Mouse (Mus musculus) neural tube, embryonic 11.5 days (tissue): ENCODE results near the gene Grasp. TPM values are rescaled to one million over a fixed set of nuclear protein-coding genes. Genes with fewer than 3 reads are reported as not detected.

Source experiments
- ATAC-seq: fragments of 200-750 bp; cut with Nextera tagmentation; 2 replicates; pipeline ENCODE4 v1.8.0; 2017; ENCODE audit warnings: moderate number of reproducible peaks, mild to moderate bottlenecking, moderate TSS enrichment, moderate library complexity; ENCODE audit not compliant: insufficient read depth, low FRiP score, low TSS enrichment
- DNase-seq: peaks from one replicate; pipeline ENCODE4 v3.0.0-alpha.2; 2015; ENCODE audit warnings: low spot score
- H3K27ac ChIP-seq: fragments of 300-500 bp; sonication (generic); 2 replicates; pipeline ENCODE4 v1.5.1; 2014; ENCODE audit warnings: low read depth, mild to moderate bottlenecking, low read length
- H3K27me3 ChIP-seq: fragments of 300-500 bp; sonication (generic); 2 replicates; pipeline ENCODE4 v1.6.1; 2014; ENCODE audit warnings: mild to moderate bottlenecking, low read length, mixed read lengths; ENCODE audit not compliant: control insufficient read depth, insufficient read depth
- H3K36me3 ChIP-seq: fragments of 300-500 bp; sonication (generic); 2 replicates; pipeline ENCODE4 v1.6.1; 2014; ENCODE audit warnings: mild to moderate bottlenecking, low read length, moderate library complexity, mixed read lengths; ENCODE audit not compliant: control insufficient read depth, insufficient read depth
- H3K4me1 ChIP-seq: fragments of 300-500 bp; sonication (generic); 2 replicates; pipeline ENCODE4 v1.6.1; 2014; ENCODE audit warnings: low read length, mixed read lengths; ENCODE audit not compliant: control insufficient read depth, insufficient read depth
- H3K4me2 ChIP-seq: fragments of 300-500 bp; sonication (generic); 2 replicates; pipeline ENCODE4 v1.6.1; 2014; ENCODE audit warnings: low read depth, mild to moderate bottlenecking, moderate library complexity
- H3K4me3 ChIP-seq: fragments of 300-500 bp; sonication (generic); 2 replicates; pipeline ENCODE4 v1.5.1; 2014; ENCODE audit warnings: low read depth, low read length
- H3K9ac ChIP-seq: fragments of 300-500 bp; sonication (generic); 2 replicates; pipeline ENCODE4 v1.6.1; 2014; ENCODE audit warnings: mild to moderate bottlenecking, low read length
- H3K9me3 ChIP-seq: fragments of 300-500 bp; sonication (generic); 2 replicates; pipeline ENCODE4 v1.6.1; 2016; ENCODE audit warnings: low read length; ENCODE audit not compliant: control insufficient read depth
- WGBS: fragments of 180-500 bp; shearing (Covaris S2); extraction: QIAGEN DNeasy Blood & Tissue Kit; methylation state at CpG from one replicate; pipeline ENCODE4 v1.1.7; 2014; 5-methylcytosine and 5-hydroxymethylcytosine counted together
- polyA plus RNA-seq: library from polyadenylated mRNA; unstranded; fragments of >200 nt; fragmentation: Nextera tagmentation; extraction: Ambion mirVana; gene quantifications from 2 replicates; pipeline ENCODE4 v1.2.1, GENCODE M21; 2014

Grasp gene
- polyA plus RNA-seq, 1 experiment from 2014 or later, result 6.6 TPM

GRCm38 (mm10) chr15:101235342-101235698 lies 11.3 kb downstream of the Grasp start:
- no peak overlapping the region for H3K27ac ChIP-seq
- peaks cover 5% of the 10 kb centered on the region; the same call in 1 of the 2 replicates for H3K36me3 ChIP-seq
- H3K9ac ChIP-seq, result no peak overlapping the region
- ATAC-seq (no peak), DNase-seq (no peak)
- no peaks in the 10 kb centered on the region for H3K9me3 ChIP-seq
- H3K4me1 ChIP-seq, result no peaks in the 10 kb centered on the region
- H3K4me3 ChIP-seq, result no peak overlapping the region
- H3K27me3 ChIP-seq, result no peaks in the 10 kb centered on the region
- H3K4me2 ChIP-seq, result no peak overlapping the region
- WGBS, result 26% methylated on average over 5 of the region's 5 CpGs

DNA sequence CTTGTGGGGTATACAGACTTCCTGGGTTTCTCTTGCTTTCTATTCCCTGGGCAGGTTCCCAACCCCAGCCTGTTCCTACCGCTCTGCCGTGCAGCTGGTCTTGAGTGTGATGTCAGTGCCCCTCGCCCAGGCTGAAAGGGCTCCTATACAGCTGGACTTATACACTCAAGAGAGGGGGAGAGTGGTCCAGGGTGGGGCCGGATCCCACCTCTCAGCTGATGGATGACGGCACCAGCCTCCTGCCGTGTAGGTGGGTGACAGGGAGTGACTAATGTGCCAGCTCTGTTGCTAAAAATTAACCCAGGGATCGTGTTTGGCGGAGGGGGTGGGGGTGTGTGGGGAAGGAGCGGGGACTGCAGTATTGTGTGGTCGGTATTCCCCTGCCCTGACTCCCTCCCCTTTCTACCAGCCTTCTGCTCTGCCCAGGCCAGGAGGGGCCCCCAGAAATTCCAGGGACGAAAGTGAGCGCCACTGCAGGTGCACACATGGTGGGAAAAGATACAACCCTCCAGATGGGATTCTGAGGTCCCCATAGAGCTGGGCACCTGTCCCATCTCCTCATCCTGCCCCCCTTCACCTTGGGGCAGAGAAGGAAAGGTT lies 11.8 kb downstream of the Grasp start:
- DNase-seq (no peak), ATAC-seq (no peak; the same call in 1 of the 2 replicates)
- H3K9ac ChIP-seq, result no peak overlapping the region
- no peak overlapping the region for H3K4me2 ChIP-seq
- no peaks in the 10 kb centered on the region for H3K9me3 ChIP-seq
- no peaks in the 10 kb centered on the region for H3K4me1 ChIP-seq
- WGBS, result 26% methylated on average over 12 of the region's 12 CpGs
- no peak overlapping the region for H3K27ac ChIP-seq
- no peaks in the 10 kb centered on the region for H3K27me3 ChIP-seq
- H3K36me3 ChIP-seq, result peaks cover 2% of the 10 kb centered on the region; the same call in 1 of the 2 replicates
- H3K4me3 ChIP-seq, result no peak overlapping the region

DNA sequence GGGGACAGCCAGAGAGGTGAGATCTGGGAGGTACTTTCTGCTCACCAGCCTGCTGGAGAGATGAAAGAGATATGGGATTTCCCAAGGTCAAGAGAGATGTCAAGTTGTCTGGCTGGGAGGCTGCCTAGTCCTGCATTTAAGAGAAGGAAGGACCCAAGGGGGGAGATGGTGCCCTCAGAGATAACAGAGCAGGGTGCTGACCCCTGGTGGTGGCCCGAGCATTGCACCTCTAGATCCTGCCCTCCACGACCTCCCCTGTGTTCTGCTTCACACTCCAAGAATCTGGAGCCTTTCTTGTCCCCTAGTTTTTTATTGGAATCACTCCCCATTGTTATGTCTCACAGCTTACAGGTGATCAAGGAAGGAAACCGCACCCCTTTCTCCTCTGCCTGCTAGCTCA lies 12.9 kb downstream of the Grasp start:
- DNase-seq (peak; percentile 69), ATAC-seq (no peak)
- Histone ChIP-seq H3K36me3 (no peaks in the 10 kb centered on the region), H3K4me1 (no peaks in the 10 kb centered on the region), H3K4me3 (no peak overlapping the region), H3K27ac (no peak overlapping the region), H3K4me2 (no peak overlapping the region), H3K9me3 (no peaks in the 10 kb centered on the region), H3K27me3 (no peaks in the 10 kb centered on the region), H3K9ac (no peak overlapping the region)
- 10% methylated on average over 3 of the region's 3 CpGs for WGBS

DNA sequence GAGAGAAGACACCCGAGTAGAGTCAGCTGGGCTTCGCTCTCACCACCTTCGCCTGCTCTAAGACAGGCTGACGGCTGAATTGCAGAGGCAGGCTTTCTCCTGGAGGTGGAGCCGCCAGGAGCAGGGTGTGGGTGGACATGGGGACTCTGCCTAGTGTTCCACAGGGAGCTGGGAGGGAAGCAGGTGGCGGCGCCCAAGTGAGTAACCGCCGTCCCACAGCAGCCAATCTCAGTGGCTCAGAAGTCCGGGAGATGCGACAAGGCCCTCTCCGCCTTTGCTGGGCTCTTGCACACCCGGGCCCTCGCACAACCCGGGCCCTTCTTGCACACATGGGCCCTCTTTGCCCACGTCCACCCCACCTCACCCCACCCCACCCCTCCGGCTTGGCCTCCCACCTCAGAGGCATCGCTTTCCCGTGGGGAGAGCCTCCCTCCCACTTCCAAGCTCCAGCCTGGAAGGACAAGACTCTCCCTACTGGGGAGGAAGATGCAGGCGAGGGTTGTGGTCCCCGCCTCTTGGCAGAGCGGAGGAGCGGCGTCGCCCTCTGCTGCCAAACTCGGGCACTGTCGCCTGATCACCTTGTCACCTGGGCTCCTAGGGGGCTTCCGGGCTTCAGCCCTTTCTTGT lies 15.0 kb downstream of the Grasp start:
- peak; percentile 42; the same call in 1 of the 2 replicates for ATAC-seq
- H3K27ac ChIP-seq, result no peak overlapping the region

GRCm38 (mm10) chr15:101239821-101240220 lies 15.8 kb downstream of the Grasp start:
- 62% methylated on average over 8 of the region's 8 CpGs for WGBS
- ATAC-seq, result no peak
- no peaks in the 10 kb centered on the region for H3K9me3 ChIP-seq
- H3K27me3 ChIP-seq, result no peaks in the 10 kb centered on the region
- no peak for DNase-seq
- no peak overlapping the region for H3K4me2 ChIP-seq
- no peak overlapping the region for H3K27ac ChIP-seq
- no peak overlapping the region for H3K4me3 ChIP-seq
- no peaks in the 10 kb centered on the region for H3K36me3 ChIP-seq
- no peaks in the 10 kb centered on the region for H3K4me1 ChIP-seq
- no peak overlapping the region for H3K9ac ChIP-seq

More for the DNA sequence above, 15.0 kb downstream of the Grasp start:
- DNase-seq, result peak; percentile 71
- WGBS, result 6% methylated on average over 23 of the region's 28 CpGs
- H3K36me3 ChIP-seq, result no peaks in the 10 kb centered on the region
- no peaks in the 10 kb centered on the region for H3K9me3 ChIP-seq
- H3K4me2 ChIP-seq, result peak overlapping the region; percentile 46
- no peaks in the 10 kb centered on the region for H3K4me1 ChIP-seq
- H3K27me3 ChIP-seq, result no peaks in the 10 kb centered on the region
- H3K9ac ChIP-seq, result peak overlapping the region; percentile 32; the same call in 1 of the 2 replicates
- peak overlapping the region; percentile 19 for H3K4me3 ChIP-seq

GRCm38 (mm10) chr15:101240799-101241204 lies 16.8 kb downstream of the Grasp start:
- no peak overlapping the region for H3K4me3 ChIP-seq
- no peaks in the 10 kb centered on the region for H3K36me3 ChIP-seq
- H3K27me3 ChIP-seq, result no peaks in the 10 kb centered on the region
- DNase-seq, result peak; percentile 88
- H3K4me2 ChIP-seq, result no peak overlapping the region
- 14% methylated on average over 10 of the region's 10 CpGs for WGBS
- no peaks in the 10 kb centered on the region for H3K4me1 ChIP-seq
- no peak overlapping the region for H3K9ac ChIP-seq
- ATAC-seq, result no peak
- H3K27ac ChIP-seq, result no peak overlapping the region
- H3K9me3 ChIP-seq, result no peaks in the 10 kb centered on the region

GRCm38 (mm10) chr15:101241236-101241635 lies 17.2 kb downstream of the Grasp start:
- WGBS, result 71% methylated on average over 9 of the region's 9 CpGs
- no peaks in the 10 kb centered on the region for H3K36me3 ChIP-seq
- ATAC-seq (no peak), DNase-seq (no peak)
- no peaks in the 10 kb centered on the region for H3K4me1 ChIP-seq
- H3K9ac ChIP-seq, result no peak overlapping the region
- no peak overlapping the region for H3K4me2 ChIP-seq
- no peaks in the 10 kb centered on the region for H3K9me3 ChIP-seq
- H3K27ac ChIP-seq, result no peak overlapping the region
- no peak overlapping the region for H3K4me3 ChIP-seq
- no peaks in the 10 kb centered on the region for H3K27me3 ChIP-seq

DNA sequence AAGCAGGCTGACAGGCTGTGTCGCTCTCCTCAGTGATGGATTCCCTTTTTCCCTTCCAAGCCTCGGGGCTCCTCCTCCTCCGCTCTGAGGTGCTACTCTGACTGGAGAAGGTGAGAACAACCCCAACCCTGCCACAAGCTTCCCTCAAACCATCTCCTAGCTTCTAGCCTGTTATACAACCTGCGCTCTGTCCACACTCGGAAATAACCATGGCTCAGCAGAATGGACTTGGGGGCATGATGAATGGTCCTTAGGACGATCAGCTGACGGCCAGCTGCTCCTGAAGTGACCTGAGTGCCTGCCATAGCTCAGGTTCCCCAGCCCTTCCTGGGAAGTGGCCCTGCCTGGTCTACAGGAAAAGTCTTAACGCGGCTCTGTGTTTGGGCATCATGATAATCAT lies 17.9 kb downstream of the Grasp start:
- no peaks in the 10 kb centered on the region for H3K36me3 ChIP-seq
- H3K4me3 ChIP-seq, result no peak overlapping the region
- no peak overlapping the region for H3K4me2 ChIP-seq
- no peaks in the 10 kb centered on the region for H3K9me3 ChIP-seq
- no peaks in the 10 kb centered on the region for H3K27me3 ChIP-seq
- 0 out of 2 replicates have a peak, but pooled peaks cover under 1% of the 10 kb centered on the region for H3K4me1 ChIP-seq
- H3K9ac ChIP-seq, result no peak overlapping the region
- H3K27ac ChIP-seq, result no peak overlapping the region
- no peak for DNase-seq
- WGBS, result 63% methylated on average over 9 of the region's 9 CpGs
- no peak for ATAC-seq

- DNase-seq (no peak), ATAC-seq (no peak)
- H3K4me3 ChIP-seq, result no peak overlapping the region
- no peak overlapping the region for H3K9ac ChIP-seq
- H3K4me2 ChIP-seq, result no peak overlapping the region
- no peaks in the 10 kb centered on the region for H3K36me3 ChIP-seq
- no peaks in the 10 kb centered on the region for H3K27me3 ChIP-seq
- no peaks in the 10 kb centered on the region for H3K9me3 ChIP-seq
- 19% methylated on average over 8 of the region's 8 CpGs for WGBS
- 0 out of 2 replicates have a peak, but pooled peaks cover 3% of the 10 kb centered on the region for H3K4me1 ChIP-seq
- no peak overlapping the region for H3K27ac ChIP-seq
Measured at GRCm38 (mm10) chr15:101242645-101243044, 18.7 kb downstream of the Grasp start.
